Mouse (Mus musculus) C2C12 (cell line): ENCODE results near the gene Ramp2. TPM values are rescaled to one million over a fixed set of nuclear protein-coding genes. Genes with fewer than 3 reads are reported as not detected.
A peak's percentile ranks its signal among the peaks of the same experiment; 100 is the strongest.

Experiments
- H3K27me3 ChIP-seq: one replicate; pipeline ENCODE4 v1.6.1; 2011; ENCODE audit not compliant: control insufficient read depth, insufficient read depth, insufficient read length
- H3K36me3 ChIP-seq: one replicate; pipeline ENCODE4 v1.6.1; 2011; ENCODE audit not compliant: control insufficient read depth, insufficient read depth
- H3K4me3 ChIP-seq: one replicate; pipeline ENCODE4 v1.5.1; 2011; ENCODE audit warnings: mild to moderate bottlenecking, control low read depth; ENCODE audit not compliant: poor library complexity, insufficient read depth, severe bottlenecking
- H3K79me2 ChIP-seq: one replicate; pipeline ENCODE4 v1.6.1; 2011; ENCODE audit not compliant: control insufficient read depth, insufficient read depth
- H3K79me3 ChIP-seq: one replicate; pipeline ENCODE4 v1.6.1; 2011; ENCODE audit warnings: low read depth, control low read depth
- H3ac ChIP-seq: one replicate; pipeline ENCODE3; 2011; ENCODE audit warnings: low read depth; ENCODE audit not compliant: control insufficient read depth, insufficient read length
- CEBPB ChIP-seq: IDR thresholded peaks from one replicate; pipeline ENCODE4 v1.6.1; 2011; ENCODE audit warnings: low read depth, mild to moderate bottlenecking, control low read depth, moderate library complexity
- CTCF ChIP-seq: IDR thresholded peaks from one replicate; pipeline ENCODE4 v1.5.1; 2011; ENCODE audit not compliant: control insufficient read depth, insufficient read depth, insufficient read length
- FOSL1 ChIP-seq: IDR thresholded peaks from one replicate; pipeline ENCODE4 v1.8.0; 2011; ENCODE audit warnings: mild to moderate bottlenecking, low read length; ENCODE audit not compliant: poor library complexity, insufficient read depth, severe bottlenecking
- MAX ChIP-seq: IDR thresholded peaks from one replicate; pipeline ENCODE4 v1.6.1; 2011; ENCODE audit warnings: mild to moderate bottlenecking, control low read depth
- MYOD1 ChIP-seq: IDR thresholded peaks from one replicate; pipeline ENCODE4 v1.6.1; 2011; ENCODE audit warnings: low read depth; ENCODE audit not compliant: control insufficient read depth, insufficient read length
- MYOG ChIP-seq: IDR thresholded peaks from one replicate; pipeline ENCODE4 v1.6.1; 2011; ENCODE audit not compliant: control insufficient read depth, insufficient read length; ENCODE audit errors: extremely low read depth
- USF1 ChIP-seq: IDR thresholded peaks from one replicate; pipeline ENCODE4 v1.6.1; 2011; ENCODE audit warnings: low read depth, mild to moderate bottlenecking, control low read depth, moderate library complexity
- polyA plus RNA-seq: library from polyadenylated mRNA; unstranded; fragments of >200 nt; fragmentation: generic; extraction: Trizol; gene quantifications from one replicate; pipeline ENCODE4 v1.2.1, GENCODE M21; 2012; ENCODE audit warnings: missing spikeins

Gene Ramp2
- polyA plus RNA-seq, 1 experiment, result 0.66 TPM

GRCm38 (mm10) chr11:101226065-101226701, 19.6 kb upstream of the Ramp2 start, which contains the start of gene Ezh1:
Ezh1 (minus strand) TSS chr11:101226463.
- TF ChIP-seq CEBPB (no peak), MAX (no peak), MYOG (no peak), USF1 (no peak), CTCF (no peak), FOSL1 (no peak)
- Histone ChIP-seq H3K4me3 (peak within 1 kb of the TSS; percentile 60), H3K79me2 (peaks cover 19% of the 10 kb centered on the region), H3K27me3 (no peaks in the 10 kb centered on the region), H3K79me3 (no peaks in the 10 kb centered on the region), H3K36me3 (no peaks in the 10 kb centered on the region), H3ac (peak within 1 kb of the TSS; percentile 40)

- Histone ChIP-seq H3ac (no peak overlapping the region), H3K79me3 (no peaks in the 10 kb centered on the region), H3K36me3 (no peaks in the 10 kb centered on the region), H3K79me2 (peaks cover 12% of the 10 kb centered on the region), H3K4me3 (no peak overlapping the region), H3K27me3 (no peaks in the 10 kb centered on the region)
- TF ChIP-seq MAX (no peak), FOSL1 (no peak), MYOD1 (no peak), USF1 (no peak)
These were observed 16.4 kb upstream of the Ramp2 start for GRCm38 (mm10) chr11:101229361-101229900.

DNA sequence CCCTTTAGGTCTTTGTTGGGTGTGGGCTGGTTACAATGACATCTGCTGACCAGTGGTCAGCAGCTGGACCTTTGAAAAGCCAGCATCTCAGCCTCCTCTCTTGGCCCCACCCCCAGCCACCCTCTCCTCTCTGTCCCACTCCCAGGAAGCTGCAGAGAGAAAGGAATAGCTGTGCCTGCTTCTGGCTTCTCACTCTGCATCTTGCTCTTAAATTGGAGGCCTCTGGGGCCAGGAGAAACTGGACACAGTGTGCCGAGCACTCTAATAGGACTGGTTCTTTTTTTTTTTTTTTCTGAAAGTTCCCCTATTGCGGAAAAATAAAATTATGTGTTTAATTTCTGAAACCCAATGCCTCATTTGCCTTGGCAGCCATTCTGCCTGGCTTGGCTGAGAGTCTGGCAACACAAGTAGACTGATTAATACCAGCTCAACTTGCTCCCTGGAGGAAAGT, 15.7 kb upstream of the Ramp2 start:
- no peak overlapping the region for H3ac ChIP-seq
- H3K79me3 ChIP-seq, result no peaks in the 10 kb centered on the region
- TF ChIP-seq FOSL1, result no peak
- no peak for TF ChIP-seq MYOD1
- no peak for TF ChIP-seq CEBPB
- no peak for TF ChIP-seq MAX
- no peak for TF ChIP-seq MYOG
- no peak for TF ChIP-seq USF1
- no peak for TF ChIP-seq CTCF
- H3K27me3 ChIP-seq, result no peaks in the 10 kb centered on the region
- peaks cover 9% of the 10 kb centered on the region for H3K79me2 ChIP-seq
- no peaks in the 10 kb centered on the region for H3K36me3 ChIP-seq
- no peak overlapping the region for H3K4me3 ChIP-seq

DNA sequence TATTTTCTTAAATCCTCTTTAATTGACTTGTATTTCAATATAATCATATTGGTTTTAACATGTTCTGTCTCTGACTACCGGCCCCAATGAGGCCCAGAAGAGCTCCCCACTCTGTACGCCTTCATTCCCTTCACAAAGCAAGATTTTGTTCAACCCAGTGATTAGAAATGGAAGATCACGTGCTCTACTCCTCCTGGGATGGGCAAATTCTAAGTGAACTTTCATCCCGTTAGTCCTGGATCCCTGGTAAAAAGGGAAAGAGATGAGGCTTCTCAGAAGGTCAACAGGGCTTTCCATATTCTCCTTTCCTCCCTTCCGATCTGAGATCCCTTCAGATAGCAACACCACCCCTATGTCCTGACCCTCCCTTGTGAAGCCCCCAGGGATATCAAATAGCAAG, 15.3 kb upstream of the Ramp2 start:
- no peaks in the 10 kb centered on the region for H3K27me3 ChIP-seq
- H3ac ChIP-seq, result no peak overlapping the region
- peaks cover 4% of the 10 kb centered on the region for H3K79me2 ChIP-seq
- H3K79me3 ChIP-seq, result no peaks in the 10 kb centered on the region
- H3K36me3 ChIP-seq, result no peaks in the 10 kb centered on the region
- TF ChIP-seq CEBPB (no peak), MYOG (no peak), USF1 (peak; percentile 30)
- H3K4me3 ChIP-seq, result no peak overlapping the region

GRCm38 (mm10) chr11:101230991-101231871, 14.6 kb upstream of the Ramp2 start:
- Histone ChIP-seq H3K27me3 (no peaks in the 10 kb centered on the region), H3K79me2 (no peaks in the 10 kb centered on the region), H3K36me3 (no peaks in the 10 kb centered on the region), H3ac (no peak overlapping the region), H3K4me3 (no peak overlapping the region), H3K79me3 (no peaks in the 10 kb centered on the region)
- no peak for TF ChIP-seq MYOG
- no peak for TF ChIP-seq MAX

- TF ChIP-seq MAX, result no peak
- no peak for TF ChIP-seq USF1
- TF ChIP-seq FOSL1, result no peak
- no peak for TF ChIP-seq CEBPB
- TF ChIP-seq CTCF, result no peak
- TF ChIP-seq MYOG, result no peak
- TF ChIP-seq MYOD1, result no peak
- Histone ChIP-seq H3K79me3 (no peaks in the 10 kb centered on the region), H3K27me3 (no peaks in the 10 kb centered on the region), H3K36me3 (no peaks in the 10 kb centered on the region), H3ac (no peak overlapping the region), H3K79me2 (no peaks in the 10 kb centered on the region), H3K4me3 (no peak overlapping the region)
These were observed 13.6 kb upstream of the Ramp2 start for GRCm38 (mm10) chr11:101232010-101232839.
